Mouse (Mus musculus) c-Kit-positive CD71-positive TER-119-negative erythroid progenitor cells, embryonic 14.5 days (primary cell): ENCODE measurements around the gene Ccdc103.

Experiments
- DNase-seq: peaks from one replicate; pipeline ENCODE4 v3.0.0-alpha.2; 2013; ENCODE audit warnings: low read depth

Ccdc103 gene

GRCm38 (mm10) chr11:102893015-102893651, 12.1 kb downstream of the Ccdc103 start:
- DNase-seq: peak; percentile 79

- DNase-seq: no peak
Measured at GRCm38 (mm10) chr11:102894716-102895115, 13.7 kb downstream of the Ccdc103 start.

GRCm38 (mm10) chr11:102895779-102896178, 14.8 kb downstream of the Ccdc103 start:
- DNase-seq: peak; percentile 69

GRCm38 (mm10) chr11:102896641-102897040, 15.6 kb downstream of the Ccdc103 start:
- no peak for DNase-seq

- DNase-seq: no peak
Measured at GRCm38 (mm10) chr11:102898408-102898807, 17.4 kb downstream of the Ccdc103 start.

GRCm38 (mm10) chr11:102900763-102901162, 19.8 kb downstream of the Ccdc103 start, which contains the start of gene Gfap:
Gene Gfap, minus strand, starts transcription at chr11:102900912.
- DNase-seq: peak; percentile 66

- no peak for DNase-seq
Measured at GRCm38 (mm10) chr11:102901199-102901598, 20.2 kb downstream of the Ccdc103 start.

GRCm38 (mm10) chr11:102902107-102902506, 21.1 kb downstream of the Ccdc103 start:
- no peak for DNase-seq

GRCm38 (mm10) chr11:102903654-102904053, 22.6 kb downstream of the Ccdc103 start:
- DNase-seq: no peak

GRCm38 (mm10) chr11:102911376-102911775, 30.4 kb downstream of the Ccdc103 start:
- DNase-seq: no peak

- DNase-seq: no peak
Measured at GRCm38 (mm10) chr11:102915380-102915779, 34.4 kb downstream of the Ccdc103 start.

- DNase-seq: no peak
Measured at GRCm38 (mm10) chr11:102918077-102918476, 37.1 kb downstream of the Ccdc103 start.

- no peak for DNase-seq
Measured at GRCm38 (mm10) chr11:102921491-102921890, 40.5 kb downstream of the Ccdc103 start.

GRCm38 (mm10) chr11:102924557-102925350, 43.8 kb downstream of the Ccdc103 start, which contains the start of gene Kif18b:
Gene Kif18b, minus strand, starts transcription at chr11:102925124.
- peak; percentile 97 for DNase-seq

- peak; percentile 66 for DNase-seq
Measured at GRCm38 (mm10) chr11:102925351-102925717, 44.3 kb downstream of the Ccdc103 start.

- DNase-seq: no peak
Measured at GRCm38 (mm10) chr11:102930672-102931071, 49.7 kb downstream of the Ccdc103 start.
